Mouse (Mus musculus) embryo, embryonic 9.5 days (tissue): ENCODE results near the gene Cit.

Source experiments
- DNase-seq: peaks from one replicate; pipeline ENCODE4 v3.0.0-alpha.2; 2017; ENCODE audit errors: extremely low spot score

The Cit gene

DNA sequence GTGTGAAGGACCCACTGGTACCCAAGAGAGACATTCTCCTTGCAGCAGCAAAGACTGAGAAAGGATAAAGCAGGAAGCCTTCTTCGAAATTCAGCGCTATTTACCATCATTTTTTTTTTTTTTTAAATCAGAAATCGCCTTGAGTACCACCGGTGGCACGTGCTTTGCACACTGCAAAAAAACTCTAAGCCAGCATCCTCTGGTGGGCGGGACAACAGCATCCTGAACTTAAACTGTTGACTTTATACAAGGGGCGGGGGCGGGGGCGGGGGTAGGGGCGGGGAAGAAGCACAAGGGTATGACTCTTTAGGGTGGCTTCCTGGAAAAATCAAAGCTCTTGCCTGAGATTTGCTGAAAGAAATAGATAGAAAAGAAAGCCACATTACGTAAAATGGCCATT lies 194.6 kb downstream of the Cit start:
- no peak for DNase-seq

GRCm38 (mm10) chr5:116042241-116042640 lies 197.2 kb downstream of the Cit start:
- no peak for DNase-seq

- no peak for DNase-seq
Observed at GRCm38 (mm10) chr5:116045581-116045980, 200.5 kb downstream of the Cit start.

- DNase-seq, result no peak
Observed at GRCm38 (mm10) chr5:116046246-116046645, 201.2 kb downstream of the Cit start.

DNA sequence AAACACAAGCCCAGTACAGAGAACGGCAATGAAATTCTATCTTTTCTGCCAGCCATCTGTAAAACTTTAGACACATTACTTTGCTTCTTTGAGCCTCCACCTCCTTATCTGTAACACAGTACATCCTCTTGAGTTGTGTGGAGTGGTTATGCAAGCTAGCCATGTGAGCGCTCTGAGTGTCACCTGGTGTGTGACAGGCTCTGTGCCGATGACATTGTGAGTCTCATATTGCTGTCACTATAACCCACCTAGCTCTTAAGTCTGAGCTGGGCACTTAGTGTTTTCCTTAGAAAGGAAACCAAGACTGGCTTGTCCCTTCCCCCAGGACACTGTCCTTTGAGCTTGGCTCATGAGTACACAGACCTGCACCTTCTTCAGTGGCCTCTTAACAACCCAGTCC lies 203.2 kb downstream of the Cit start:
- no peak for DNase-seq

- DNase-seq, result no peak
Observed at GRCm38 (mm10) chr5:116049821-116050220, 204.7 kb downstream of the Cit start.

GRCm38 (mm10) chr5:116052171-116052570 lies 207.1 kb downstream of the Cit start:
- DNase-seq, result no peak

GRCm38 (mm10) chr5:116052826-116053225 lies 207.7 kb downstream of the Cit start:
- DNase-seq, result no peak
